Mouse (Mus musculus): Measurements from ENCODE around the gene Ssxb5.
"Not testable (repeated sequence)": the region's sequence is repeated elsewhere in the genome, so short reads cannot be mapped to it uniquely, and the experiment has no call there.

The Ssxb5 gene

DNA sequence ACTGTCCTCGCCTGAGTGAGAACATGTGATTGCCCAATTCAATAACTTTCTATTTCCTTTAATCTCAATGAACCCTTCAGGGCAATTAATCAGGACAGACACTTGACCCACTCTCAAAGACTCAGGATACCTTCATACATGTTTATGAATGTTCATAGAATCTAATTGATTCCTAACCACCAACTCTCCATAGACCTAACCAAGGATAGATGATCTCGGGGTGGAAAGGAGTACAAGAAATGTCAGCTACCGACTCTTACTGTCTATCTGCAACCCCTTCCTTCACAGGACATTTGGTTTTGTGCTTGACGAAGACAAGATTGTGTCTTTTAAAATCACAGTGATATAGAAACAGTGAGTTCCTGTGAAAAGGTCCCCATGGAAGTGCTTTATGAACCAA is at the start of gene Ssxb5:
Gene Ssxb5, plus strand, starts transcription at position 301 of the 400 bp plus-strand sequence.
- DNase-seq (ENCODE audit: low read depth, low spot score) = not testable (repeated sequence)

- DNase-seq (ENCODE audit: low read depth, low spot score) = peak; percentile 33
These were observed 28.6 kb downstream of the Ssxb5 start for GRCm38 (mm10) chrX:8832043-8832442.

- DNase-seq (ENCODE audit: low read depth, low spot score) = no peak
These were observed 40.2 kb downstream of the Ssxb5 start, which contains the start of gene Gm6592 for GRCm38 (mm10) chrX:8843694-8844093. Gene Gm6592 (plus strand): TSS chrX:8843994.

GRCm38 (mm10) chrX:8852486-8852885 is 49.0 kb downstream of the Ssxb5 start:
- DNase-seq (ENCODE audit: low read depth, low spot score) = peak; percentile 7

All from R1 (cell line).